Mouse (Mus musculus) gastrocnemius, postnatal 14 days (tissue): ENCODE measurements around the gene Tpr. TPM values are rescaled to one million over a fixed set of nuclear protein-coding genes. Genes with fewer than 3 reads are reported as not detected.

Source experiments
- DNase-seq: peaks from one replicate; pipeline ENCODE4 v3.0.0; 2021; ENCODE audit warnings: mixed read lengths
- intact Hi-C: fragments of 180-260 bp; cut with DNase I; formaldehyde crosslinking; loops from one replicate; pipeline ENCODE4 v1.15.1; 2025; ENCODE audit warnings: low total_unique reads
- total RNA-seq, 2 experiments: library from RNA; stranded (reverse); gene quantifications; 2 replicates each; pipeline ENCODE4 v1.2.3; 2021

Gene Tpr
- total RNA-seq, 2 experiments from 2014 or later = 75.6 to 78.3 TPM

- intact Hi-C loops = no loop called here
- no peak for DNase-seq
Observed at GRCm38 (mm10) chr1:150458977-150459376, 66.3 kb downstream of the Tpr start.

DNA sequence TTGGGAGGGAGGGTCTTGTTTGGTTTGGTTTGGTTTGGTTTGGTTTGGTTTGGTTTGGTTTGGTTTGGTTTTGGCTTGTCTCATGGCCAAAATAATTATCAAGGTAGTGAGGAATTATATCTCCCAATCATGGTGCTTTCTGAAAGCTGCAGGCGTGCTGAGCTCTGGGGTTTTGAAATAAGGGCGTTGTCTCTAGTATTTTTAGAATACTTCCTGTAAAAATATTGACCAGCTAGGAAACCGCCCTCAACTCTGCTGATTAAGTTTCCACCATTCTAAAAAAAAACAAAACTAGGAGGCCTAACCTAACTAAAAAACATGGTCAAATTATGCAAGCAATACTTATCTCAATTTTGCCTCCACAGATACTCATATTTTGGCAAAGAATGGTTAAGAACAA is 67.0 kb downstream of the Tpr start:
- intact Hi-C loops = no loop called here
- no peak for DNase-seq

- intact Hi-C loops = no loop called here
- no peak for DNase-seq
Observed at GRCm38 (mm10) chr1:150460595-150460994, 68.0 kb downstream of the Tpr start.

GRCm38 (mm10) chr1:150463068-150463467 is 70.4 kb downstream of the Tpr start:
- intact Hi-C loops = no loop called here

DNA sequence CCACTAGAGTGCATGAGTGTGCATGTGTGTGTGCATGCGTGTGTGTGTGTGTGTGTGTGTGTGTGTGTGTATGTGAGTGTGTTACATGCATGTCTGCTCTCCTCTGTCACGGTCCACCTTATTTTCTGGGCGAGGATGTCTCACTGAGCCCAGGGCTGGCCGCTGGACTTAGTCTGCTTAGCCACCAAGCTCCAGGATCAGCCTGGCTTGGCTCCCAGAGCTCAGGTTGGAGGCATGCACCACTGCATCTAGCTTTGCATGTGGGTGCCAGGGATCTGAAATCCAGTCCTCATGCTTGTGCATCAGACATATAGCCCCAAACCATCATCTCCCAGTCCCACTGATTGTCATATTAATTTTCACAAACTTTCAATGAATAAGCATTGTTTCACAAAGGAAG is 71.1 kb downstream of the Tpr start:
- intact Hi-C loops = no loop called here
- no peak for DNase-seq

More at GRCm38 (mm10) chr1:150463068-150463467, 70.4 kb downstream of the Tpr start:
- DNase-seq = no peak

- intact Hi-C loops = no loop called here
- DNase-seq = no peak
Observed at GRCm38 (mm10) chr1:150465364-150465763, 72.7 kb downstream of the Tpr start.

GRCm38 (mm10) chr1:150466132-150466531 is 73.5 kb downstream of the Tpr start, which contains the start of gene Prg4:
Gene Prg4 (minus strand): TSS chr1:150466165.
- no peak for DNase-seq
- intact Hi-C loops = no loop called here

- intact Hi-C loops = no loop called here
- DNase-seq = no peak
Observed at GRCm38 (mm10) chr1:150469992-150470391, 77.4 kb downstream of the Tpr start.

DNA sequence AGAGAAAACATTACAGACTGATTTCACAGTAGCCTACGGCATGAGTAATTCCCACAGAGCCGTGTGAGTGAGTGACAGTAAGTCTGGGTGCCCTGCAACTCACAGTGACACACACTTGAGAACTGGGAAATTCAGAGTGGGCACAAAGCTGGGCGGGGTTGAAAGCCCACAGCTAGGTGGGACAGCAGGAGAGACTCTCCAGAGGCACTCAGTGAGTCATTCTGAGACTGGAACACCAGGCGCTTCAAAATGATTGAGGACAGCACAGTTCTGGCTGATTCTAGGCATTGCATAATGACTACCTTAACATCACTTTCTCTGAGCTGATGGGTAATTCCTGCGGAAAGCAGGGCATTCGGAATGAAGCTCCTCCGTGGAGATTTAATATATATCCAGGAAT is 79.9 kb downstream of the Tpr start:
- DNase-seq = no peak
- intact Hi-C loops = no loop called here

DNA sequence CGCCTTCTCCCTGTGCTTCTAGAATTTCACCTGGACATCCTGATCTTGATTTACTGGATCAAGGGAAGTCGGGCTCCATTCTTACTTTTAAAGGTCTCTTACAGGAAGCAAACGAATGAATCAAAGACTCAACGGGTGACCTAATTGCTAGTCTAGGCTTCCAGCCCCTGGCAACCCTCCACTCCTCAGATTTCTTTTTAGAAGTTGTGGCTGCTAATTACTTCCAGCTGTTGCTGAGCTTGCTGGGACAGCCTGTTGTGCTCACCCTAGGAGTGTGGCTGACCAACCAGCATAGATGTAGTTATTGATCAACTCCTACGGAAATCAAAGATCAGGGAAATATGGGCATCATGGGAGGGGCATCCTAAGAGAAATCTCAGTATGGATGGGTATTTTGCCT is 88.0 kb downstream of the Tpr start:
- DNase-seq = peak; percentile 75
- intact Hi-C loops = no loop called here

DNA sequence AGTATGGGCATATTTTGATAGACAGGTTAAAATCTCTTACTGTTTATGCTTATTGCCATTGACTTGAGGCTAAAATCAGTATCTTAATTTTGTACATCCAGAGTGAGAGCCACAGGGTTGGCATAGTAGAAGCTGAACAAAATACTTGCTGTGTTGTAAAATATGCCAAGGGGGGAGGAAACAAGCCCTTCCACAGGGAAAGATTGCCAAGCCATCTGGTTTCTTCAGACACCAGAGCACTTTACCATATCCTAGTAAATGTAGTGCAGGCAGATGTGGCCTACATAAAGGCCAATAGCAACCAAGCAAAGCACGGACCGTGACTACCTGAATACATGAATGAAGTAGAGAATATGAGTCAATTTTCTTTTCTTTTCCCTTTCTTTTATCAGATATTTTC is 96.5 kb downstream of the Tpr start:
- no peak for DNase-seq
- intact Hi-C loops = no loop called here

DNA sequence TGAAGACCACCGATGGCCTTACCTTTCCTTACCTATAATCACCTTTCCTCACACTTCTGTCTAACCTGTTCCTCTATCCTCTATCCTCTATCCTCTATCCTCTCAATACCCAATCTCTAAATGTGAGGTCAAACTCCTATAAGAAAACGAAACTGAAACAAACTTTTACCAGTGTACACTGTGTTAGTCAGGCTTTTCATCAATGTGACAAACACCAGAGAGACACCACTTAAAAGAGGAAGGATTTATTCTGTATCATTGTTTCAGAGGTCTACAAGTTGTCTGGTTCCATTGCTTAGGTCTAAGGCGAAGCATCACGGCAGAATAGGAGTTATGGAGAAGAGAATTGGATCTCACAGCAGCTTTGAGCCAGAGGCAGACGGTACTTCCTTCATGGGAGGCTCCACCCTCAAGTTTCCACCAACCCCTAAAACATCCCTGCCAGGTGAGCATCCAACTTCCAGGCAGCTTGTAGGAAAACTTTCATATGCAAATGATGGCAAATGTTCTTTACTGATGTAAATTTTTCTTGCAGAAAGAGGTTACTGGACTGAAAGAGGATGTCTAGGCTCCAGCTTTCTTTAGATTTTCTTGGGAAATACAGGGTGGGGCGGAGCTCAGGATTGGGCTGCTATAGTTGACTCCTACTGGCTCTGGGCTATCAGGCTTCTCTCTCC is 104.1 kb downstream of the Tpr start:
- intact Hi-C loops = no loop called here
- no peak for DNase-seq

DNA sequence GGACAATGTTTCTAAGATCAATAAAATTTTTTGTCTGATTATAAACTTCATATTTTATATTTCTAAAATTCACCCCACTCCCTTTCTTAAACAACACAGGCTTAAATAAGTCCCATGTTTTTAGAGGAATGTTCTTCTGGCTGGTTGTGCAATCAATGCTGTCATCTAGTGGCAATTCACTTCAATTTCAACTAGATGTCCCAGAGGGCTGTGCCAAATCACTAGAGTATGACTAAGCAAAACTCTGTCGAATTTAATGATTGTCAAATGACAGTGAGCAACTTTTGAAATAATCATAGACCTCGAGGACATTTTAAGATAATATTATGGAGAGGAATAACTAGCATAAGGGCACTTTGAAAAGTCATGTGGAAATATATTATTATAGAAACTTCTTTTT is 105.1 kb downstream of the Tpr start:
- intact Hi-C loops = no loop called here
- no peak for DNase-seq

DNA sequence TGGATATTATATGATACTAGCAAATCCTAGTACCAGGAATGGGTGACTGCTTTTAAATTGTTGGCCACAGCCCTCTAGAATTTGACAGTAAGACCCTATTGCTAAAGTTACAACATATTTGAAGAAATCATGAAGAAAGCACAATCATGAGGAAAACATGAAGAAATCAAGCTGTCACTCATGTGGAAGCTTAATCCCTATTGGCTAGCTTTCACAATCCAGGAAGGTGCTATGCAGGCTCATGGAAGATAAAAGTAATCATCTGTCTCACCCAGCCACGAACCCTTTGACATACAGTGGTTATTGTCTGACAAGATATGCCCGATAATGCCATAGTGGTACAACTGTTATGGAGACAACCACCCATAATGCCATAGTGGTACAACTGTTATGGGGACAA is 105.5 kb downstream of the Tpr start:
- intact Hi-C loops = no loop called here
- no peak for DNase-seq

Other genes with a start within 250 kb of the Tpr start
- under 1 TPM in 1 of 2 experiments, not detected in 1; 0.35 TPM for gene Pdc, start 73.4 kb upstream of the Tpr start, total RNA-seq
- gene Odr4, start 242 bp downstream of the Tpr start, total RNA-seq = 10 to 100 TPM; 14.8 to 15.7 TPM
- 1 to 10 TPM; 1.7 to 4.9 TPM for gene Prg4, start 73.3 kb downstream of the Tpr start, total RNA-seq